Mouse (Mus musculus) liver, embryonic 15.5 days (tissue): ENCODE results near the gene Fbxl16. TPM values are rescaled to one million over a fixed set of nuclear protein-coding genes. Genes with fewer than 3 reads are reported as not detected.

Source experiments
- ATAC-seq: fragments of 200-750 bp; cut with Nextera tagmentation; 2 replicates; pipeline ENCODE4 v1.8.0; 2017; ENCODE audit warnings: moderate number of reproducible peaks, mild to moderate bottlenecking, moderate library complexity; ENCODE audit not compliant: insufficient read depth
- H3K27ac ChIP-seq: fragments of 300-500 bp; sonication (generic); replicated peaks from 2 replicates; pipeline ENCODE4 v1.5.1; 2015; ENCODE audit warnings: mild to moderate bottlenecking, inconsistent platforms
- H3K27me3 ChIP-seq: fragments of 300-500 bp; sonication (generic); 2 replicates; pipeline ENCODE4 v1.6.1; 2015; ENCODE audit warnings: mild to moderate bottlenecking, inconsistent platforms
- H3K36me3 ChIP-seq: fragments of 300-500 bp; sonication (generic); replicated peaks from 2 replicates; pipeline ENCODE4 v1.6.1; 2015; ENCODE audit warnings: moderate library complexity, mild to moderate bottlenecking, inconsistent platforms
- H3K4me1 ChIP-seq: fragments of 300-500 bp; sonication (generic); replicated peaks from 2 replicates; pipeline ENCODE4 v1.6.1; 2015; ENCODE audit warnings: inconsistent platforms
- H3K4me2 ChIP-seq: fragments of 300-500 bp; sonication (generic); 2 replicates; pipeline ENCODE4 v1.6.1; 2015; ENCODE audit warnings: moderate library complexity, mild to moderate bottlenecking, inconsistent platforms
- H3K4me3 ChIP-seq: fragments of 300-500 bp; sonication (generic); replicated peaks from 2 replicates; pipeline ENCODE4 v1.5.1; 2015; ENCODE audit warnings: mild to moderate bottlenecking, inconsistent platforms
- H3K9ac ChIP-seq: fragments of 300-500 bp; sonication (generic); 2 replicates; pipeline ENCODE4 v1.6.1; 2015; ENCODE audit warnings: moderate library complexity, mild to moderate bottlenecking, inconsistent platforms
- H3K9me3 ChIP-seq: fragments of 300-500 bp; sonication (generic); replicated peaks from 2 replicates; pipeline ENCODE4 v1.6.1; 2016; ENCODE audit warnings: inconsistent platforms
- WGBS: fragments of 180-500 bp; shearing (Covaris S2); methylation state at CpG from one replicate; pipeline ENCODE4 v1.1.7; 2015; ENCODE audit warnings: mixed read lengths; ENCODE audit not compliant: insufficient replicate concordance; 5-methylcytosine and 5-hydroxymethylcytosine counted together
- polyA plus RNA-seq: library from polyadenylated mRNA; unstranded; fragments of >200 nt; fragmentation: Nextera tagmentation; extraction: Ambion mirVana; gene quantifications from 2 replicates; pipeline ENCODE4 v1.2.1, GENCODE M21; 2015

The Fbxl16 gene
- polyA plus RNA-seq, 1 experiment from 2014 or later = 0.12 TPM

- H3K36me3 ChIP-seq = peaks cover 69% of the 10 kb centered on the region
These were observed 34.9 kb downstream of the Fbxl16 start for GRCm38 (mm10) chr17:25843636-25844395.

DNA sequence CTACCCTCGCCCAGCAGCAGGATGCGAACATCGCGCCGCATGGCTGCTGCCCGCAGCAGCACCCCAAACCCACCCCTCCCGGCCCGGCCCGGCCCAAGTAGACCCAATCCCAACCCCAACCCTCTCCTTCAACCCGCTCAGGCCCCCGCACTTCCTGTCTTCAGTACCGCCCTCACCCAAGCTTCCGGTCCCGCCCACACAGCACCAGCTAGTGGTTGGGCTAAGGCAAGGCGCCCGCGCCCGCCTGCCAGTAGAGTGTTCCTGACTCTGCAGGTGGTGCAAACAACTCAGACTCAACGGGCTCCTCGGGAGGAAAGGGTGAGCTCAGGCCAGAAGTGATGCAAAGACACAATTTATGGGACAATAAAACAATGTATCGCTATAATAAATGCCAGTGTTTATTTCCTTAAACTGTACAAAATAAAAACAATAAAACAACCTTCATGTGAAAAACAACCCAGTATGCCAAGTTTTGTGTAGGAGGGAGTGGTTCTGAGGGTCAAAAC, 35.6 kb downstream of the Fbxl16 start, which contains the start of gene Rhot2:
TSS of gene Rhot2 (minus strand) at position 456 of the 506 bp plus-strand sequence.
- H3K4me2 ChIP-seq = peak within 1 kb of the TSS; percentile 88
- H3K9me3 ChIP-seq = no peaks in the 10 kb centered on the region
- peak within 1 kb of the TSS; percentile 85 for H3K9ac ChIP-seq
- WGBS = 1% methylated on average over 21 of the region's 21 CpGs
- ATAC-seq = peak; percentile 89
- peaks cover 47% of the 10 kb centered on the region for H3K4me1 ChIP-seq
- H3K4me3 ChIP-seq = peak within 1 kb of the TSS; percentile 93
- H3K36me3 ChIP-seq = peaks cover 66% of the 10 kb centered on the region
- H3K27me3 ChIP-seq = no peaks in the 10 kb centered on the region
- H3K27ac ChIP-seq = peak within 1 kb of the TSS; percentile 90

More at GRCm38 (mm10) chr17:25843636-25844395, 34.9 kb downstream of the Fbxl16 start:
- peak; percentile 51 for ATAC-seq
- H3K4me2 ChIP-seq = peak overlapping the region; percentile 88
- WGBS = 2% methylated on average over 38 of the region's 38 CpGs
- H3K4me1 ChIP-seq = peaks cover 53% of the 10 kb centered on the region
- H3K4me3 ChIP-seq = peak overlapping the region; percentile 93
- peak overlapping the region; percentile 85 for H3K9ac ChIP-seq
- H3K9me3 ChIP-seq = no peaks in the 10 kb centered on the region
- H3K27ac ChIP-seq = peak overlapping the region; percentile 90
- no peaks in the 10 kb centered on the region for H3K27me3 ChIP-seq

DNA sequence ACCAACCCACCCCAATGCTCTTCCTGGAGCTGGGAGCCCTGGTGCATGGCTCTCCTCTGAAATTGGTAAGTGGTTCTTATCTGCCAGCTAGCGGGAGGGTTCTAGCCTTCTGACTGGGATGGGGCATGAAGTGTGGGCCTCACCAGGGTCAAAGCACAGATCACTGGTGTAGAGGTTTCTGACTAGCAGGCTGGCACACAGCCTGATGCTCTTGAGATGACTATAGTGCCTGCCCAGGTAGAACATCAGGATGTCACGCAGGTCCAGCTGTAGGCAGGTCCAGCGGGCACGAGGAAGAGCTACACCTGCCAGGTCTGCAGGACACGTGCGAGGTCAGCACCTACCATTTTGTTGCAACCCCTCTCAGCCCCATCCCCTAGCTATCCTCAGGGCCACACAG, 51.3 kb downstream of the Fbxl16 start:
- 80% methylated on average over 6 of the region's 6 CpGs for WGBS

GRCm38 (mm10) chr17:25860832-25861703, 52.2 kb downstream of the Fbxl16 start, which contains the start of gene Wdr90:
Wdr90 (minus strand) TSS chr17:25861501.
- 4% methylated on average over 65 of the region's 65 CpGs for WGBS
- H3K9me3 ChIP-seq = no peaks in the 10 kb centered on the region
- H3K36me3 ChIP-seq = peaks cover 20% of the 10 kb centered on the region
- peak within 1 kb of the TSS; percentile 98 for H3K4me2 ChIP-seq
- peak within 1 kb of the TSS; percentile 80 for H3K4me3 ChIP-seq
- H3K27me3 ChIP-seq = no peaks in the 10 kb centered on the region
- peak within 1 kb of the TSS; percentile 68 for H3K27ac ChIP-seq
- peaks cover 39% of the 10 kb centered on the region for H3K4me1 ChIP-seq
- peak within 1 kb of the TSS; percentile 75 for H3K9ac ChIP-seq
- peak; percentile 85 for ATAC-seq

More for the DNA sequence above, 51.3 kb downstream of the Fbxl16 start:
- Histone ChIP-seq H3K4me1 (peaks cover 36% of the 10 kb centered on the region), H3K9me3 (no peaks in the 10 kb centered on the region), H3K9ac (peak overlapping the region; percentile 75; the same call in 1 of the 2 replicates), H3K27me3 (no peaks in the 10 kb centered on the region), H3K27ac (no peak overlapping the region), H3K36me3 (peaks cover 22% of the 10 kb centered on the region), H3K4me2 (peak overlapping the region; percentile 98), H3K4me3 (peak overlapping the region; percentile 80)
- no peak for ATAC-seq

- no peaks in the 10 kb centered on the region for H3K9me3 ChIP-seq
- peak overlapping the region; percentile 98 for H3K4me2 ChIP-seq
- WGBS = 7% methylated on average over 6 of the region's 6 CpGs
- H3K9ac ChIP-seq = peak overlapping the region; percentile 75
- peaks cover 48% of the 10 kb centered on the region for H3K4me1 ChIP-seq
- peaks cover 20% of the 10 kb centered on the region for H3K36me3 ChIP-seq
- peak overlapping the region; percentile 80 for H3K4me3 ChIP-seq
- ATAC-seq = peak; percentile 12; the same call in 1 of the 2 replicates
- no peaks in the 10 kb centered on the region for H3K27me3 ChIP-seq
- peak overlapping the region; percentile 68 for H3K27ac ChIP-seq
These were observed 53.1 kb downstream of the Fbxl16 start for GRCm38 (mm10) chr17:25861704-25862612.

- WGBS = 79% methylated on average over 6 of the region's 6 CpGs
- Histone ChIP-seq H3K4me3 (no peak overlapping the region), H3K9ac (no peak overlapping the region), H3K27me3 (no peaks in the 10 kb centered on the region), H3K4me2 (no peak overlapping the region), H3K27ac (no peak overlapping the region), H3K36me3 (peaks cover 20% of the 10 kb centered on the region), H3K9me3 (no peaks in the 10 kb centered on the region), H3K4me1 (peaks cover 59% of the 10 kb centered on the region)
- no peak for ATAC-seq
These were observed 54.8 kb downstream of the Fbxl16 start for GRCm38 (mm10) chr17:25863681-25864080.

- H3K4me2 ChIP-seq = no peak overlapping the region
- no peaks in the 10 kb centered on the region for H3K27me3 ChIP-seq
- WGBS = 85% methylated on average over 14 of the region's 14 CpGs
- H3K9me3 ChIP-seq = no peaks in the 10 kb centered on the region
- ATAC-seq = no peak
- peaks cover 63% of the 10 kb centered on the region for H3K4me1 ChIP-seq
- H3K4me3 ChIP-seq = no peak overlapping the region
- H3K36me3 ChIP-seq = peaks cover 20% of the 10 kb centered on the region
- no peak overlapping the region for H3K27ac ChIP-seq
- no peak overlapping the region for H3K9ac ChIP-seq
These were observed 55.4 kb downstream of the Fbxl16 start for GRCm38 (mm10) chr17:25864311-25864710.

DNA sequence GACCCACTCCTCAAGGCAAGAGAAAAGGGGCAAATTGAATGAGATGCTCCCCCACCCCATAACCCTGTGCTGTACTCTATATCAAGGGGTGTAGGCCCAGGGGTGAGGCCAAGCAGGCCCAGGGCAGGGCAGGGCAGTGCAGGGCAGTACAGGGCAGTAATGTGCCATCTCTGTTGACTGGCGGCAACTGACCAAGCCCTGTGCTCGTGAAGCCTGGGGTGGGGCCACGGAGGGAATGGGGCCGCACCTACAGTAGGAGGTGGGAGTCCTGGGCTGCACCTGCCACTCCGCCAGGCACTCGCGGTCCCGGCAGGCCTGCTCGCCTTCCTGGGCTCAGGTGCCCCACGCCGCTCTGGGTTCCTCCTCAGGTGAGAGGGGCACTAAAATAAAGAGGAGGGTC, 56.4 kb downstream of the Fbxl16 start:
- no peak overlapping the region for H3K9ac ChIP-seq
- 81% methylated on average over 11 of the region's 11 CpGs for WGBS
- no peak overlapping the region for H3K27ac ChIP-seq
- H3K4me3 ChIP-seq = no peak overlapping the region
- no peaks in the 10 kb centered on the region for H3K9me3 ChIP-seq
- no peak for ATAC-seq
- peaks cover 54% of the 10 kb centered on the region for H3K4me1 ChIP-seq
- H3K4me2 ChIP-seq = no peak overlapping the region
- H3K27me3 ChIP-seq = no peaks in the 10 kb centered on the region
- H3K36me3 ChIP-seq = peaks cover 20% of the 10 kb centered on the region

DNA sequence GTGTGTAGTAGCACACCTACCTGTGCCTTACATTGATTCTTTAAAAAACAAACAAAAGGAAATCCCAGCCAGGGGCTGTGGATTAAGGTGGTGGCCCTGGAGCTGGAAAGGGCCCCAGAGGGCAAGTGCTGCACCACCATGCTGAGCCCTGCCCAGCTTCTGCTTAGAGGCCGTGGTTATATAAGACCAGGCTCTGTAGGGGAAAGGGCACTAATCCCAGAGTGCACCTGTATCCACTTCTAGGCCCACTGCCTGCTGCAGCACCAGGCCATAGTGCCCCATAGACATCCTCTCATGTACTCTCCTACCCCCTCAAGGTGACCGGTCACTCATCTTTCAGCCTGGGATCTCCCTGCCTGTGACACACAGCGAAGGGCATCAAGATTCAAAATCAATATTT, 57.3 kb downstream of the Fbxl16 start:
- no peaks in the 10 kb centered on the region for H3K9me3 ChIP-seq
- H3K9ac ChIP-seq = no peak overlapping the region
- WGBS = 69% methylated on average over 3 of the region's 3 CpGs
- ATAC-seq = no peak
- H3K36me3 ChIP-seq = peaks cover 20% of the 10 kb centered on the region
- no peak overlapping the region for H3K27ac ChIP-seq
- no peak overlapping the region for H3K4me3 ChIP-seq
- H3K4me2 ChIP-seq = peak overlapping the region; percentile 88; the same call in 1 of the 2 replicates
- no peaks in the 10 kb centered on the region for H3K27me3 ChIP-seq
- H3K4me1 ChIP-seq = peaks cover 46% of the 10 kb centered on the region

DNA sequence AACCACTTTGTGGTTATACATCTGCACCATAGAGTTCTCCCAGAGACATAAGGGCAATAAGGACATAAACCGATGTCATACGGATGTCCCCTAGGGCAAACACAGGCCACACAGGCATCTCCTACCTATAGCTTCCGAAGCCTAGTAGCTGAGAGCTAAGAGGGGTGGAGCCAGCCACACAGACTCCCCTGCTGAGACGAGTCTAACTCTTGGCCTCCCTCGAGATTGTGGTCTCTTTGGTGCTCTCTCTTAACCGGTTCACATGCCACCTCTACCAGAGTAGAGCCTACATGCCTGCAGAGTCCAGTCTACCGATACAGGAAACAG, 58.6 kb downstream of the Fbxl16 start:
- Histone ChIP-seq H3K4me1 (peaks cover 34% of the 10 kb centered on the region), H3K4me3 (peak overlapping the region; percentile 69), H3K27ac (peak overlapping the region; percentile 77), H3K4me2 (peak overlapping the region; percentile 88), H3K9me3 (no peaks in the 10 kb centered on the region), H3K27me3 (no peaks in the 10 kb centered on the region), H3K9ac (peak overlapping the region; percentile 66), H3K36me3 (peaks cover 20% of the 10 kb centered on the region)
- ATAC-seq = peak; percentile 33
- 4% methylated on average over 7 of the region's 7 CpGs for WGBS
